Mouse (Mus musculus): ENCODE measurements at regions not wholly inside any gene's neighbourhood (a gene's known extent, or its start where the extent isn't known, plus 50 kb on each side); places are given as distances from the start of the nearest gene placed in this dataset.

- Histone ChIP-seq H3K4me3 (no peak overlapping the region), H3K27me3 (no peaks in the 10 kb centered on the region), H3K9ac (no peak overlapping the region), H3K4me1 (0 out of 2 replicates have a peak, but pooled peaks cover 3% of the 10 kb centered on the region), H3K4me2 (replicated peaks) (no peak overlapping the region), H3K27ac (no peak overlapping the region), H3K36me3 (no peaks in the 10 kb centered on the region), H3K9me3 (no peaks in the 10 kb centered on the region)
- 69% methylated on average over 6 of the region's 6 CpGs for WGBS
- ATAC-seq (ENCODE audit: insufficient number of reproducible peaks, insufficient read depth, low FRiP score, low TSS enrichment) = no peak
Observed at GRCm38 (mm10) chr5:103374162-103374561, 50.8 kb upstream of the Ptpn13 start.

- Histone ChIP-seq H3K9me3 (no peaks in the 10 kb centered on the region), H3K4me1 (0 out of 2 replicates have a peak, but pooled peaks cover 3% of the 10 kb centered on the region), H3K36me3 (no peaks in the 10 kb centered on the region), H3K4me2 (replicated peaks) (no peak overlapping the region), H3K27ac (no peak overlapping the region), H3K27me3 (no peaks in the 10 kb centered on the region), H3K4me3 (no peak overlapping the region), H3K9ac (no peak overlapping the region)
- ATAC-seq (ENCODE audit: insufficient number of reproducible peaks, insufficient read depth, low FRiP score, low TSS enrichment) = no peak
- 83% methylated on average over 4 of the region's 4 CpGs for WGBS
Observed at GRCm38 (mm10) chr5:103373089-103373488, 51.9 kb upstream of the Ptpn13 start.

GRCm38 (mm10) chr5:103370456-103370855 is 54.5 kb upstream of the Ptpn13 start:
- 68% methylated on average over 4 of the region's 4 CpGs for WGBS
- Histone ChIP-seq H3K4me1 (peaks cover 6% of the 10 kb centered on the region; the same call in 1 of the 2 replicates), H3K4me3 (no peak overlapping the region), H3K27me3 (no peaks in the 10 kb centered on the region), H3K9ac (no peak overlapping the region), H3K4me2 (replicated peaks) (no peak overlapping the region), H3K9me3 (0 out of 2 replicates have a peak, but pooled peaks cover under 1% of the 10 kb centered on the region), H3K27ac (no peak overlapping the region), H3K36me3 (no peaks in the 10 kb centered on the region)
- ATAC-seq (ENCODE audit: insufficient number of reproducible peaks, insufficient read depth, low FRiP score, low TSS enrichment) = no peak

- no peak overlapping the region for H3K4me2 ChIP-seq (replicated peaks)
- no peak for ATAC-seq (ENCODE audit: insufficient number of reproducible peaks, insufficient read depth, low FRiP score, low TSS enrichment)
- H3K27me3 ChIP-seq = no peaks in the 10 kb centered on the region
- H3K9me3 ChIP-seq = 0 out of 2 replicates have a peak, but pooled peaks cover 4% of the 10 kb centered on the region
- no peaks in the 10 kb centered on the region for H3K36me3 ChIP-seq
- peaks cover 6% of the 10 kb centered on the region; the same call in 1 of the 2 replicates for H3K4me1 ChIP-seq
- H3K4me3 ChIP-seq = no peak overlapping the region
- H3K27ac ChIP-seq = no peak overlapping the region
- WGBS = 81% methylated on average over 10 of the region's 10 CpGs
- no peak overlapping the region for H3K9ac ChIP-seq
Observed at GRCm38 (mm10) chr5:103368993-103369392, 56.0 kb upstream of the Ptpn13 start.

- WGBS = 29% methylated on average over 12 of the region's 12 CpGs
Observed at GRCm38 (mm10) chr5:103367201-103367671, 57.8 kb upstream of the Ptpn13 start.

GRCm38 (mm10) chr5:103365700-103366448 is 59.1 kb upstream of the Ptpn13 start:
- Histone ChIP-seq H3K4me2 (replicated peaks) (no peak overlapping the region), H3K9me3 (0 out of 2 replicates have a peak, but pooled peaks cover 4% of the 10 kb centered on the region), H3K27me3 (no peaks in the 10 kb centered on the region), H3K4me3 (no peak overlapping the region), H3K36me3 (no peaks in the 10 kb centered on the region), H3K4me1 (peaks cover 6% of the 10 kb centered on the region; the same call in 1 of the 2 replicates), H3K27ac (no peak overlapping the region), H3K9ac (no peak overlapping the region)
- ATAC-seq (ENCODE audit: insufficient number of reproducible peaks, insufficient read depth, low FRiP score, low TSS enrichment) = no peak
- WGBS = 89% methylated on average over 19 of the region's 19 CpGs

More at GRCm38 (mm10) chr5:103367201-103367671, 57.8 kb upstream of the Ptpn13 start:
- no peaks in the 10 kb centered on the region for H3K27me3 ChIP-seq
- H3K4me1 ChIP-seq = peaks cover 6% of the 10 kb centered on the region; the same call in 1 of the 2 replicates
- no peak overlapping the region for H3K27ac ChIP-seq
- 0 out of 2 replicates have a peak, but pooled peaks cover 4% of the 10 kb centered on the region for H3K9me3 ChIP-seq
- H3K4me3 ChIP-seq = no peak overlapping the region
- H3K4me2 ChIP-seq (replicated peaks) = no peak overlapping the region
- H3K9ac ChIP-seq = no peak overlapping the region
- no peak for ATAC-seq (ENCODE audit: insufficient number of reproducible peaks, insufficient read depth, low FRiP score, low TSS enrichment)
- H3K36me3 ChIP-seq = no peaks in the 10 kb centered on the region

- H3K27me3 ChIP-seq = no peaks in the 10 kb centered on the region
- H3K36me3 ChIP-seq = no peaks in the 10 kb centered on the region
- no peak overlapping the region for H3K4me2 ChIP-seq (replicated peaks)
- 77% methylated on average over 21 of the region's 21 CpGs for WGBS
- H3K9me3 ChIP-seq = 0 out of 2 replicates have a peak, but pooled peaks cover 4% of the 10 kb centered on the region
- H3K4me1 ChIP-seq = peaks cover 6% of the 10 kb centered on the region; the same call in 1 of the 2 replicates
- no peak; the same call in 1 of the 2 replicates for ATAC-seq (ENCODE audit: insufficient number of reproducible peaks, insufficient read depth, low FRiP score, low TSS enrichment)
- H3K27ac ChIP-seq = no peak overlapping the region
- H3K4me3 ChIP-seq = no peak overlapping the region
- no peak overlapping the region for H3K9ac ChIP-seq
Observed at GRCm38 (mm10) chr5:103364791-103365699, 59.9 kb upstream of the Ptpn13 start.

- Histone ChIP-seq H3K4me1 (no peaks in the 10 kb centered on the region; the same call in 1 of the 2 replicates), H3K4me2 (replicated peaks) (no peak overlapping the region), H3K9me3 (0 out of 2 replicates have a peak, but pooled peaks cover 4% of the 10 kb centered on the region), H3K27me3 (no peaks in the 10 kb centered on the region), H3K27ac (no peak overlapping the region), H3K4me3 (no peak overlapping the region), H3K9ac (no peak overlapping the region), H3K36me3 (no peaks in the 10 kb centered on the region)
- ATAC-seq (ENCODE audit: insufficient number of reproducible peaks, insufficient read depth, low FRiP score, low TSS enrichment) = no peak
- WGBS = 80% methylated on average over 13 of the region's 13 CpGs
Observed at GRCm38 (mm10) chr5:103360775-103361247, 64.2 kb upstream of the Ptpn13 start.

- no peaks in the 10 kb centered on the region for H3K36me3 ChIP-seq
- no peak overlapping the region for H3K4me3 ChIP-seq
- no peak overlapping the region for H3K9ac ChIP-seq
- H3K4me1 ChIP-seq = no peaks in the 10 kb centered on the region; the same call in 1 of the 2 replicates
- 85% methylated on average over 10 of the region's 10 CpGs for WGBS
- no peaks in the 10 kb centered on the region for H3K27me3 ChIP-seq
- H3K9me3 ChIP-seq = 0 out of 2 replicates have a peak, but pooled peaks cover 2% of the 10 kb centered on the region
- H3K4me2 ChIP-seq (replicated peaks) = no peak overlapping the region
- H3K27ac ChIP-seq = no peak overlapping the region
- ATAC-seq (ENCODE audit: insufficient number of reproducible peaks, insufficient read depth, low FRiP score, low TSS enrichment) = no peak
Observed at GRCm38 (mm10) chr5:103360360-103360759, 64.6 kb upstream of the Ptpn13 start.

- Histone ChIP-seq H3K9ac (no peak overlapping the region), H3K9me3 (no peaks in the 10 kb centered on the region), H3K36me3 (no peaks in the 10 kb centered on the region), H3K27ac (no peak overlapping the region), H3K27me3 (no peaks in the 10 kb centered on the region), H3K4me1 (no peaks in the 10 kb centered on the region), H3K4me3 (no peak overlapping the region), H3K4me2 (replicated peaks) (no peak overlapping the region)
- WGBS = 67% methylated on average over 5 of the region's 5 CpGs
- no peak for ATAC-seq (ENCODE audit: insufficient number of reproducible peaks, insufficient read depth, low FRiP score, low TSS enrichment)
Observed at GRCm38 (mm10) chr5:103357558-103357957, 67.4 kb upstream of the Ptpn13 start.

- H3K9ac ChIP-seq = no peak overlapping the region
- H3K4me1 ChIP-seq = no peaks in the 10 kb centered on the region
- no peak for ATAC-seq (ENCODE audit: insufficient number of reproducible peaks, insufficient read depth, low FRiP score, low TSS enrichment)
- no peaks in the 10 kb centered on the region for H3K36me3 ChIP-seq
- no peak overlapping the region for H3K4me3 ChIP-seq
- no peak overlapping the region for H3K27ac ChIP-seq
- H3K27me3 ChIP-seq = no peaks in the 10 kb centered on the region
- 57% methylated on average over 6 of the region's 6 CpGs for WGBS
- H3K4me2 ChIP-seq (replicated peaks) = peak overlapping the region; percentile 11; the same call in 1 of the 2 replicates
- H3K9me3 ChIP-seq = no peaks in the 10 kb centered on the region
Observed at GRCm38 (mm10) chr5:103356500-103356899, 68.5 kb upstream of the Ptpn13 start.

Measured in embryonic facial prominence, embryonic 12.5 days (tissue).